Mouse (Mus musculus) midbrain, embryonic 15.5 days (tissue): ENCODE results near the gene Eef1akmt4. TPM values are rescaled to one million over a fixed set of nuclear protein-coding genes. Genes with fewer than 3 reads are reported as not detected.

ENCODE experiments used
- ATAC-seq: fragments of 200-750 bp; cut with Nextera tagmentation; replicated peaks from 2 replicates; pipeline ENCODE4 v1.8.0; 2017; ENCODE audit warnings: moderate TSS enrichment
- H3K27ac ChIP-seq: fragments of 300-500 bp; sonication (generic); 2 replicates; pipeline ENCODE4 v1.5.1; 2015; ENCODE audit warnings: mild to moderate bottlenecking, inconsistent platforms
- H3K27me3 ChIP-seq: fragments of 300-500 bp; sonication (generic); replicated peaks from 2 replicates; pipeline ENCODE4 v1.6.1; 2015; ENCODE audit warnings: inconsistent platforms
- H3K36me3 ChIP-seq: fragments of 300-500 bp; sonication (generic); replicated peaks from 2 replicates; pipeline ENCODE4 v1.6.1; 2015; ENCODE audit warnings: inconsistent platforms
- H3K4me1 ChIP-seq: fragments of 300-500 bp; sonication (generic); 2 replicates; pipeline ENCODE4 v1.6.1; 2015; ENCODE audit warnings: inconsistent platforms
- H3K4me2 ChIP-seq: fragments of 300-500 bp; sonication (generic); 2 replicates; pipeline ENCODE4 v1.6.1; 2015; ENCODE audit warnings: inconsistent platforms, mild to moderate bottlenecking, moderate library complexity
- H3K4me3 ChIP-seq: fragments of 300-500 bp; sonication (generic); 2 replicates; pipeline ENCODE4 v1.5.1; 2015; ENCODE audit warnings: mild to moderate bottlenecking, inconsistent platforms
- H3K9ac ChIP-seq: fragments of 300-500 bp; sonication (generic); 2 replicates; pipeline ENCODE4 v1.6.1; 2015; ENCODE audit warnings: mild to moderate bottlenecking, inconsistent platforms
- H3K9me3 ChIP-seq: fragments of 300-500 bp; sonication (generic); 2 replicates; pipeline ENCODE4 v1.6.1; 2016; ENCODE audit warnings: inconsistent platforms
- WGBS: fragments of 180-500 bp; shearing (Covaris S2); methylation state at CpG from one replicate; pipeline ENCODE4 v1.1.7; 2015; ENCODE audit warnings: mixed read lengths; 5-methylcytosine and 5-hydroxymethylcytosine counted together
- polyA plus RNA-seq: library from polyadenylated mRNA; unstranded; fragments of >200 nt; fragmentation: Nextera tagmentation; extraction: Ambion mirVana; gene quantifications from 2 replicates; pipeline ENCODE4 v1.2.1, GENCODE M21; 2015

The Eef1akmt4 gene
- polyA plus RNA-seq, 1 experiment from 2014 or later: 8.5 TPM

GRCm38 (mm10) chr16:20604705-20605104 lies 6.7 kb upstream of the Eef1akmt4 start:
- Histone ChIP-seq H3K4me2 (no peak overlapping the region), H3K4me1 (peaks cover 20% of the 10 kb centered on the region), H3K36me3 (peaks cover 29% of the 10 kb centered on the region), H3K9me3 (no peaks in the 10 kb centered on the region), H3K27me3 (no peaks in the 10 kb centered on the region), H3K4me3 (no peak overlapping the region), H3K9ac (no peak overlapping the region), H3K27ac (no peak overlapping the region)
- 60% methylated on average over 9 of the region's 9 CpGs for WGBS
- peak; percentile 13; the same call in 1 of the 2 replicates for ATAC-seq

DNA sequence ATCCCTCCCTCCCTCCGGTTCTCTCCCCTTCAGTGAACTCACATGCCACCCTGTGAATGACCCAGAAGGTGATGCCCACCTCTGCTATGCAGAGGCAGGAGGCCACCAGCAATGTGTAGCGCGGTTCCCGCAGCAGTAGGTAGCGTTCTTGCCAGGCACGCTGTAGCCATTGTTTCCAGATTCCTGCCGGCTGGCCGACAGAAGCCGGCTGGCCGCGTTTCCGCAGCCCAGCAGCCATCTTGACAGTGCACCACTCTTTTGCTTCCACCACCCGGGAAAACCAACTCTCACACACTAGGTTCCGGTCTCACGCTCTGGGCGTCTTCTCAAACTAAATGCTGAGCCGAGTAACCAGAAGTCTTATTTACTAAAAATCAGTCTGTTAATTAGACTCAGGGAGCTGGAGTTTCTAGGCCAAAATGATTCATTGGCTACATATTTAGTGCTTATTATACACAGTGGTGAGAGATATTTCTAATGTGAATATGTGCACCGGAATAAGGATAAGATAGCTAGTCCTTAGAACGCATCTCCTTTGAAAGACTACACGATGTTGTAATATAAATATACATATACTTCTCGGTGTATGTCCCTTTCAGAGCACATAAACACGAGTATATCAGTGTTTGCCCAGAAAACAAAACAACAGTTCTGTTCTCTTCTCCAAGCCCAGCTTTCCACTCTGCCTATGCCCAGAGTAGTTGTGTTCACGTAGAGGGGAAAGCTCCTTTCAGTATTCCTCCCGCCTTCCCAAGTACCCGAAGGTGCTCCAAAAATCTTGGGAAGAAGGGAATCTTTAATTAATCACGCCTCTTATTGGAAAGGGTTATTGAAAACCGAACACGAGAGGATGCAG lies 664 bp upstream of the Eef1akmt4 start:
- ATAC-seq: peak; percentile 79
- WGBS: under 1% methylated on average over 28 of the region's 28 CpGs

DNA sequence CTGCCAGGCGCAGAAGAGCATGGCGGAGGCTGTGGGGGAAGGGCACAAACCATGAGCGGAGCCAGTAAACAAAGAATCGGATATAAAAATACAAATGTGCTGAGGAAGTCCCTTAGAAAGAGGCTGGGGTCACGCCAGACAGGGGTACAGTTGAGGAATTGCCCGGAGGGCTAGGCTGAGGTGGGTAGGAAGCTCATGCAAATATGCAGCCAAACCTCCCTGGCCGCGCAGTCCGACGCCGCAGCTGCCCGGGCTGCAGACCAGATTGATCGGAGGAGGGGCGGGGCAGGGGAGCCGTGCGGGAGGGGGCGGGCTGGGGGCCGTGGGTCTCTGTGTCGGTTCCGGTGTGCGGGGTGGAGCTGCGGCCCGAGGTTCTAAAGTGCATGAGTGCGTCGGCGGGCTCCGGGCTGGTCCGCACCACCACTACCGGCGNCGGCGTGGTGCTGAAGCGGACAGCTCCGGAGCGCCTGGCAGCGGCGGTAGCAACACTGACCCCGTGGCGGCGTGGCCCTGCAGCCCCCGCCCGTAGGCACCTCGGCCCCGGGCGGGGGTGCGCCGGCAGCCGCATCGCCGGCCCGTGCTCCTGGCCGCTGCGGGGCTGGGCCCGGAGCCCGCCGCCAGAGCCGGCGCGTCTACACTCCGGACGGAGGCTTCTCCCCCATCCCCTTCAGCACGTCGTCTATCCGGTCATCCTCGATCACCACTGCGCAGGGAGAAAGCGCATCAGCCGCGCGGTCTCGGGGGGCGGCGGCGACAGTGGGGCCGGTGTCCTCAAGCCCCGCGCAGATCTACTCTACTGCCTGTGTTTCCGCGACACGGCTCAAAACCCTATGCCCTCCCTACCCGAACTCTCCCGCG lies 8.4 kb downstream of the Eef1akmt4 start:
- no peaks in the 10 kb centered on the region for H3K9me3 ChIP-seq
- ATAC-seq: peak; percentile 25
- H3K4me3 ChIP-seq: peak overlapping the region; percentile 95
- peaks cover 3% of the 10 kb centered on the region; the same call in 1 of the 2 replicates for H3K36me3 ChIP-seq
- WGBS: under 1% methylated on average over 75 of the region's 83 CpGs
- peak overlapping the region; percentile 93 for H3K27ac ChIP-seq
- H3K9ac ChIP-seq: peak overlapping the region; percentile 87
- H3K4me1 ChIP-seq: peaks cover 28% of the 10 kb centered on the region
- H3K27me3 ChIP-seq: no peaks in the 10 kb centered on the region
- peak overlapping the region; percentile 93 for H3K4me2 ChIP-seq

More for the DNA sequence above, 664 bp upstream of the Eef1akmt4 start:
- Histone ChIP-seq H3K4me3 (peak overlapping the region; percentile 71), H3K9me3 (no peaks in the 10 kb centered on the region), H3K36me3 (peaks cover 16% of the 10 kb centered on the region), H3K9ac (peak overlapping the region; percentile 88), H3K4me2 (peak overlapping the region; percentile 91), H3K27ac (peak overlapping the region; percentile 85), H3K4me1 (peaks cover 29% of the 10 kb centered on the region), H3K27me3 (no peaks in the 10 kb centered on the region)

- Histone ChIP-seq H3K4me3 (peak overlapping the region; percentile 95), H3K9ac (peak overlapping the region; percentile 87), H3K27ac (peak overlapping the region; percentile 93), H3K36me3 (peaks cover 3% of the 10 kb centered on the region; the same call in 1 of the 2 replicates), H3K27me3 (no peaks in the 10 kb centered on the region), H3K4me2 (peak overlapping the region; percentile 93), H3K9me3 (no peaks in the 10 kb centered on the region), H3K4me1 (peaks cover 28% of the 10 kb centered on the region)
- WGBS: 0% methylated on average over 9 of the region's 9 CpGs
- ATAC-seq: peak; percentile 2
Measured at GRCm38 (mm10) chr16:20620399-20620735, 9.0 kb downstream of the Eef1akmt4 start.

DNA sequence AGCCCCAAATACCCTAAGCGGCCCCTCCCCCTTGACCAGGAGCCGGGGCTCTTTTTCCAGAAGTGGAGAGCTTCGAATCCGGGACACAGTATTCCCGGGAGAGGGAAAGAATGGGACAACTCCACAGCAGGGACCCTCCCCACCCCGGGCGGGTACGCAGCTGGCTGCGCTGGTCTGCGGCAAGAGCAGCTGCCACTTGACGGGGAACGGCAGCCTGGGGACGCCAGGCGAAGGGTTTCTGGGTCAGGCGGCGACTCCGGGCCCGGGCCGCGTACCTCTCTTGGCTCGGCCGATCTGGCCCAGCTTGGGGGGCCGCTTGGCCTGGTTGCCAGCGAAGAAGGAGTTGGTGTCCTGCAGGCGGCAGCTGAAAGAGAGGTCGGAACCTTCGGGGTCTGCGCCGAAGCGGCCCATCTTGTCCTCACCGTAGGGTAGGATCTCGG lies 9.4 kb downstream of the Eef1akmt4 start:
- under 1% methylated on average over 32 of the region's 32 CpGs for WGBS
- peak overlapping the region; percentile 93 for H3K27ac ChIP-seq
- no peaks in the 10 kb centered on the region for H3K9me3 ChIP-seq
- peak; percentile 21 for ATAC-seq
- H3K27me3 ChIP-seq: no peaks in the 10 kb centered on the region
- peaks cover 3% of the 10 kb centered on the region; the same call in 1 of the 2 replicates for H3K36me3 ChIP-seq
- H3K4me3 ChIP-seq: peak overlapping the region; percentile 95
- peak overlapping the region; percentile 93 for H3K4me2 ChIP-seq
- peaks cover 28% of the 10 kb centered on the region for H3K4me1 ChIP-seq
- H3K9ac ChIP-seq: peak overlapping the region; percentile 87

DNA sequence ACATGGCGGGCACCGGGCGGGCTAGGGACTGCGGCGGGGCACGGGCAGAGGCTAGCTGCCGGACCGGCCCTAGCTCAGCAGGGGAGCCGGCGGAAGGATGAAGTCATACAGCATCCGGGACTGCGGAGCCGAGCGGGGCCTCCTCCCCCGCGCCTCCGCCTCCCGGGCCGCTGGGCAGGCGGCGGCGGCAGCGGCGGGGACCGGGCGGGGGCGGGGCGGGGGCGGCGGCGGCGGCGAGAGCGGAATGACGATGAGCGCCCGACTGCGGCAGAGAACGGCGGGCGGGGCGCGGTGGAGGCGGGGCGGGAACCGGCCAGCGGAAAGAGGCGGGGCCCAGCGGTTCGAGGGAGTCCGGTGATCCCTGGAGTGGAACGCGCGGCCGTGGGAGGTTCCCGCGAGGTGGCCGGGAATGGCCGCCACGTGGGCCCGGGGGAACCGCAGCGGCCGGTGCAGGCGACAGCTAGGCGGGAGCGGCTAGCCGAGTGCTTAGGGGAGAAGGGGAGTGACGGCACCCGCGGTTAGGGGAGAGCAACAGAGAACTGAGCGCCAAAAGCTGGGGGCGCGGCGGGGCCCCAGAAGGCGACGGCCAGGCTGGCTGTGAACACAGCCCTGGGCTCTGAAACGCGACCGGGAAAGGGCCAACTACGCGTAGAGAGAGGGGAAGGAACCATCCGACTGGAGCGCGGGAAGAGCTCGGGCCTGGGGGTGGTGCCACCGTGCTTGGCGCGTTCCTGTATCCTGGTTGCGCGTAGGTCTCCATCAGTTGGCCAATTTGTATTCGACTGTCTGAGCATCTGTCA lies 10.0 kb downstream of the Eef1akmt4 start, which contains the start of gene Camk2n2:
TSS of gene Camk2n2 (minus strand) at position 97 of the 800 bp plus-strand sequence.
- peak within 1 kb of the TSS; percentile 93 for H3K4me2 ChIP-seq
- WGBS: 0% methylated on average over 90 of the region's 92 CpGs
- no peaks in the 10 kb centered on the region for H3K9me3 ChIP-seq
- peak; percentile 59 for ATAC-seq
- H3K27ac ChIP-seq: peak within 1 kb of the TSS; percentile 93
- peak within 1 kb of the TSS; percentile 87 for H3K9ac ChIP-seq
- H3K36me3 ChIP-seq: peaks cover 3% of the 10 kb centered on the region; the same call in 1 of the 2 replicates
- no peaks in the 10 kb centered on the region for H3K27me3 ChIP-seq
- H3K4me1 ChIP-seq: peaks cover 28% of the 10 kb centered on the region
- peak within 1 kb of the TSS; percentile 95 for H3K4me3 ChIP-seq

GRCm38 (mm10) chr16:20621991-20622685 lies 10.7 kb downstream of the Eef1akmt4 start:
- H3K9me3 ChIP-seq: no peaks in the 10 kb centered on the region
- peak overlapping the region; percentile 87 for H3K9ac ChIP-seq
- peak overlapping the region; percentile 93 for H3K27ac ChIP-seq
- peaks cover 28% of the 10 kb centered on the region for H3K4me1 ChIP-seq
- no peaks in the 10 kb centered on the region for H3K27me3 ChIP-seq
- peak overlapping the region; percentile 93 for H3K4me2 ChIP-seq
- peak; percentile 79 for ATAC-seq
- WGBS: under 1% methylated on average over 36 of the region's 37 CpGs
- H3K4me3 ChIP-seq: peak overlapping the region; percentile 95
- no peaks in the 10 kb centered on the region; the same call in 1 of the 2 replicates for H3K36me3 ChIP-seq

DNA sequence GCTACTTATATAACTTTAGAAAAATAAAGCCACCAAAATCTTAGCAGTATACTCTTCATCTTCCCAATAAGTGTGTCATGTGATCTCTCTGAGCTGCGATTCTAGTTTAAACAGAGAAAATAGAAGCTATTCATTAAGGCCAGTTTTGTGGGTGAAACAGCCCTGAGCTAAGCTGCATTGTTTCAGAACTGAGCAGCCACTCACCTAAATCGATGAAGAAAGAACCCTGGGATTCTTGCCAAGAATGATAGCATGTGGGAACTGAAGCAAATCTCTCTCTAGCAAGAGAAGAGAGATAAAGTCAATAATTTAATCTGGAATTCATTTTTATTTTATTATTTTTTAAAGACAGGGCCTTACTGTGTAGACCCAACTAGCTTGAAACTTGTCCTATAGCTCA lies 11.8 kb downstream of the Eef1akmt4 start:
- H3K4me3 ChIP-seq: no peak overlapping the region
- WGBS: 37% methylated on average over 2 of the region's 2 CpGs
- H3K4me2 ChIP-seq: peak overlapping the region; percentile 93; the same call in 1 of the 2 replicates
- H3K9me3 ChIP-seq: no peaks in the 10 kb centered on the region
- peaks cover 27% of the 10 kb centered on the region for H3K4me1 ChIP-seq
- H3K9ac ChIP-seq: no peak overlapping the region
- 0 out of 2 replicates have a peak, but pooled peaks cover under 1% of the 10 kb centered on the region for H3K27me3 ChIP-seq
- 0 out of 2 replicates have a peak overlapping the region, but pooled peaks have one; percentile 93 for H3K27ac ChIP-seq
- no peak for ATAC-seq
- no peaks in the 10 kb centered on the region; the same call in 1 of the 2 replicates for H3K36me3 ChIP-seq

DNA sequence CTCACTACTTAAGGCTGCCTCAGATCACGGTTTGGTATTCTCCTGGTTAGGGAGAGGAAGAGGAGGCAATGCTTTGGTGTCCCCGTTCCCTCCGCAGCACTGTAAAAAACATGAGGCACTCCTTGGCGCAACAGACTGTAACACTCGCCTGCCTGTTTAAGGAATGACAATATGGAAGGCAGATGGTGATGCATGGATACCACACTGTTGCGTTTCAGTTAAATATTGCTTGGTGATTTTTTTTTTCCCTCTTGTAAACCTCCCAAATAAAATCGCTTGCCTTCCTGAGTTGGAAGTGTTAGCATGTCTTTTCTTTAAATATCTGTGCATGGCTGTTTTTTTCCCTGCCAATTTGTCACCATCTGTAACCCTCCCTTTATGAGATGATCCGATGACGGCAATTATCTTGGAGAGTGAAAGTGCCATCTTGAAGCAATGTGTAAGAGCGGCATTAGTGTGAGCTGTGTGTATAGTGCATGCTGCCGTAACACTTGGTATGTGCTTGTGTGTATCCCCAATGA lies 17.5 kb downstream of the Eef1akmt4 start:
- Histone ChIP-seq H3K4me2 (peak overlapping the region; percentile 86; the same call in 1 of the 2 replicates), H3K9ac (no peak overlapping the region), H3K27me3 (peaks cover 6% of the 10 kb centered on the region; the same call in 1 of the 2 replicates), H3K9me3 (no peaks in the 10 kb centered on the region), H3K36me3 (0 out of 2 replicates have a peak, but pooled peaks cover 8% of the 10 kb centered on the region), H3K4me3 (no peak overlapping the region), H3K4me1 (peaks cover 17% of the 10 kb centered on the region), H3K27ac (no peak overlapping the region)
- no peak for ATAC-seq
- 56% methylated on average over 11 of the region's 11 CpGs for WGBS

DNA sequence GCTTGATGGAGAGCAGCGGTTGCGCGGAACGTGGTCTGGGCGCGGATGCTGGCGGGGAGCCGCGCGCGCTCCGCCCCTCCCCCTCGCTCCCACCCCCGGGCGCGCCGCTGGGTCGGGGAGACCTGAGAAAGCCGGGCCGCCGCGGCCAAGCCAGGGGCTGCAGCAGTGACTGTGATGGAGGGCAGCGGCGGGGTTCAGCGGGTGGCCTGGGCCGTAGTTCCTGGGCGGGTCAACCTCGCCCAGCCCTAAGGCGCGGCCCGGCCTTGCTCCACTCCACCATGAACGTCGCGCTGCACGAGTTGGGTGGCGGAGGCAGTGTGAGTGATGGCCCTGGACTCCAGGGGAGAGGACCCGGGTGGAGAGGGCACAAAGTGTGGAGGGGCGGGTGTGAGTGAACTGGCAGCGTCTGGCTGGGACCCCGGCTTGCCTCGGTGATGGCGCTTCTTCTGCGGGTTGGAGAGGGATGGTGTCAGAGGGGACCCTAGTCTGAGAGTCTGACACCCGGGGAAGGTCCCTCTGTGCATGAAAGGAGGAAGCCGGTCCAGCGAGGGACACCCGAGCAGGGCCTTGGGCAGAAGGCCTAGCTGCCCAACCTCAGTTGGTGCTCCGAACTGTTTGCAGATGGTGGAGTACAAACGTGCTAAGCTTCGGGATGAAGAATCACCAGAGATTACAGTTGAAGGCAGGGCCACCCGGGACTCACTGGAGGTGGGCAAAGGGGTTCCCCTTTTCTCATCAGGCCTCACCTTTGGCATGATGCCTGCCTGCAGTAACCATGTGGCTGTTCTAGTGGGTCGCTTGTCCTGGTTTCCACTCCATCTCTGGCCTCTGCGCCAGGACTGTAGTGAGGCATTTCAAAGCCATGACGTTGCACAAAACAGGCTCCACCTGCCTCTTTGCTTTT lies 18.6 kb downstream of the Eef1akmt4 start, which contains the start of gene Ece2:
TSS of gene Ece2 (plus strand) at position 98 of the 904 bp plus-strand sequence.
- WGBS: 6% methylated on average over 53 of the region's 54 CpGs
- peak within 1 kb of the TSS; percentile 80 for H3K4me3 ChIP-seq
- H3K4me2 ChIP-seq: peak within 1 kb of the TSS; percentile 86
- no peaks in the 10 kb centered on the region for H3K9me3 ChIP-seq
- peak; percentile 78 for ATAC-seq
- H3K4me1 ChIP-seq: peaks cover 17% of the 10 kb centered on the region
- H3K27me3 ChIP-seq: peaks cover 6% of the 10 kb centered on the region; the same call in 1 of the 2 replicates
- 0 out of 2 replicates have a peak, but pooled peaks cover 8% of the 10 kb centered on the region for H3K36me3 ChIP-seq
- H3K9ac ChIP-seq: peak within 1 kb of the TSS; percentile 84
- H3K27ac ChIP-seq: peak within 1 kb of the TSS; percentile 69
